Mouse (Mus musculus) kidney, adult 8-10 months (tissue): ENCODE measurements around the gene Naip2.
A peak's percentile ranks its signal among the peaks of the same experiment; 100 is the strongest.
"Not testable (repeated sequence)": the region's sequence is repeated elsewhere in the genome, so short reads cannot be mapped to it uniquely, and the experiment has no call there.

Experiments used
- DNase-seq, 2 experiments: peaks; one replicate each; pipeline ENCODE4 v3.0.0; 2022

Naip2 gene

DNA sequence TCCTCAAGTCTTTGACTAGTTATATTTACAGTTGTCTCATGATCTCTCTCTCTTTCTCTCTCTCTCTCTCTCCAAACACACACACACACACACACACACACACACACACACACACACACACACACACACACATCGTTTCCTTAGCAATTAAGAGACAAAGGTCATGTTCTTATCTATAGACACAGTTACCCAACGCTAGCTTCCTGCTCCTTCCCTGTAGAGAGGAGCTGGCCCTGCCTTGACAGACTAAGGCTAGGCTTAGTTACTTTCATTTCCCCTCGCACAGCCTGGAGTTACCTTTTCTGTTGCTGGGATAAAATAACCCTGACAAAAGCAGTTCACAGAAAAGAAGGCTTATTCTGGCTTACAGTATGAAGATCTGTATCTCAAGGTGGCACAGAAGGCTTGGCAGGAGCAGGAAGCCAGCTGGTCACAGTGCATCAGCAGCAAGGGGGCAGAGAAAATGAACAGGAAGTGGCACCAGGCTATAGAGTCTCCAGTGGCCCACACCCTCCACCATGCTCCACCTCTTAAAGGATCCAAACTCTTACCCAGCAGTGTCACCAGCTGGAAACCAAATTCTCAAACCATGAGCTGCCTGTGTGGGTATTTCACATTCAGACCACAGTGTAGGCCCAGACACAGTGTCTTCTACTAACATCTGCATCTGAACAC is at the start of gene Naip2:
Gene Naip2, minus strand, starts transcription at position 434 of the 675 bp plus-strand sequence.
- DNase-seq, result not testable (repeated sequence)

DNA sequence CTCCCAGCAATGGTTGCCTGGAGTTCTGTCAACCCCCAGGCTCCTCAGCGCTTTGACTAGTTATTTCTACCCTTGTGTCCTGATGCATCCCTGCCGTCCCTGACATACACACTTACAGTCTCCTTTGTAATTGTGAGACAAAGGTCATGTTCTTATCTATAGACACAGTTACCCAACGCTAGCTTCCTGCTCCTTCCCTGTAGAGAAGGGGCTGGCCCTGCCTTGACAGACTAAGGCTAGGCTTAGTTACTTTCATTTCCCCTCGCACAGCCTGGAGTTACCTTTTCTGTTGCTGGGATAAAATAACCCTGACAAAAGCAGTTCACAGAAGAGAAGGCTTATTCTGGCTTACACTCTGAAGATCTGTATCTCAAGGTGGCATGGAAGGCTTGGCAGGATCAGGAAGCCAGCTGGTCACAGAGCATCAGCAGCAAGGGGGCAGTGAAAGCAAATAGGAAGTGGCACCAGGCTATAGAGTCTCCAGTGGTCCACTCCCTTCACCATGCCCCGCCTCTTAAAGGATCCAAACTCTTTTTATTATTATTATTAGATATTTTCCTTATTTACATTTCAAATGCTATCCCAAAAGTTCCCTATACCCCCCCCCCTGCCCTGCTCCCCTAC is 45.1 kb upstream of the Naip2 start:
- not testable (repeated sequence) for DNase-seq

DNA sequence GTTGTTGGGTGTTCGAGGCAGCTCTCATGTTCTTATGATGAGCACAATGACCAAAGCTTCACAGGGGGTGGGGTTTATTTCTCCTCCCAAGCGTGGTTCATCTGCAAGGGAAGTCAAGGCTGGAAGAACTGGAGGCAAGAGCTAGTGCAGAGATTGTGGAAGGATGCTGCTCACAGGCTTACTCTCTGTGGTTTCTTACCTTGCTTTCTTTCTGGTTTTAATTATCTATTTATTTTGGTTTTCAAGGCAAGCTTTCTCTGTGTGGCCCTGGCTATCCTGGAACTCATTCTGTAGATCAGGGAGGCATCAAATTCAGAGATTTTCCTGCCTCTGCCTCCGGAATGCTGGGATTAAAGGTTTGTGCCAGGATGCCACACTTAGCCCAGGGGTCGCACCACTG is 44.3 kb upstream of the Naip2 start, which contains the start of gene Naip5:
Gene Naip5, minus strand, starts transcription at position 101 of the 400 bp plus-strand sequence.
- not testable (repeated sequence) for DNase-seq

DNA sequence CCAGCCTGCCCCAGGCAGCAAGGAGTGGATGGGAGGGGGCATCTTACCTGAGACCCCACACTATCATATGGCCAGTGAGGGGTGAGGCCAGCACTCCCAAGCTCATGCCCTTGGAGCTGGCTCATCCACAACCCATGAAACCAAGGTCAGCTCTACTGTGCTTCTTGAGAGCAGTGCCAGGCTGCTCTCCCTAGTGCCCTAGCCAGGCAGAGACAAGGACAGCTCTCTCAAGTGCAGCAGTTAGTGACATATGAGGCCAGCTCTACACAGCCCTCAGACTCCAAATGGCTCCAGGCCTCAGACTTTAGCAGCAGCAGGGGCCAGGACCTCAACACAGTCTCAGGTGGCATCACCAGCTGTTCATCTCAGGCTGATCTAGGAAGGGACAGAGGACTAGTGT is 41.8 kb upstream of the Naip2 start:
- no peak for DNase-seq

- not testable (repeated sequence) for DNase-seq
Measured at GRCm38 (mm10) chr13:100213683-100214082, 11.8 kb upstream of the Naip2 start.

DNA sequence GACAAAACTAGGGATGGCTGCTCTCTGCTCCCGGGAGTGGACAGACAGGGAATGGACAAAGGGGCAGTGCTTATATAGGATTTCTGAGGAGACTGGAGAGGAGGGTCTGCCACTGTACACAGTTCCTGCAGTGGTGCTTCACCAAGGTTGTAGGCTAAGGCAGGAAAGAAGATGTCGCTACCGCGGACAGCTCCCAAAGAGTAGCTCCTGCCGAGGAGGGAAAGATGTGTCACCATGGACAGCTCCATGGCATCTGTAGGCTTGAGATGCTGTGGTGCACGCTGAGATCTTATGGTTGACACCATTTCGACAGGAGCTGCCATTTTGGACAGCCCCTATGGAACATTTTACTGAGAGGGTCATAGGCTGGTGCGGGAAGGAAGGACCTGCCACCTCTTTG is 8.6 kb upstream of the Naip2 start:
- peak; percentile 5 to 47 for DNase-seq

- no peak for DNase-seq
Measured at GRCm38 (mm10) chr13:100203319-100203718, 1.4 kb upstream of the Naip2 start.

- no peak for DNase-seq
Measured at GRCm38 (mm10) chr13:100200778-100201177, 1.1 kb downstream of the Naip2 start.

- DNase-seq, result no peak
Measured at GRCm38 (mm10) chr13:100195421-100195820, 6.5 kb downstream of the Naip2 start.

DNA sequence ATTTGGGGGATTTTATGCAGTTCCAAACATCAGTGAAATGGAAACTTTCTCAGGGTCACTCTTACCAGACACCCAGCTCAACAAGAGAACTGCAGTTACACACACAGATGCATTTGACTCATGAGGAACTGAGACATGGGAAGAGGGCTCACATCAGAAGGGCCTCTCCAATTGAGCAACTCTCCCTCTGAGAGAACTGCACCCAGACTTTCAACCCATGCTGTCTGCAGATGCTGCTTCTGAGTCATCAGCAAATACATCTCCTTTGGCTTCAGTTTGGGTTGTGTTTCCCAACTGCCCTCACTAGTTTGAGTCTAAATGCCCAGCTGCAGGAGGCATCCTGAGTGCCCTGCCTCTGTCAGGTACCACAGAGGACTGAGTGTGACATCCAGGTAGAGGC is 18.8 kb downstream of the Naip2 start:
- DNase-seq, result not testable (repeated sequence)

GRCm38 (mm10) chr13:100174360-100174759 is 27.5 kb downstream of the Naip2 start:
- not testable (repeated sequence) for DNase-seq

- not testable (repeated sequence) for DNase-seq
Measured at GRCm38 (mm10) chr13:100166378-100166777, 35.5 kb downstream of the Naip2 start.

- not testable (repeated sequence) for DNase-seq
Measured at GRCm38 (mm10) chr13:100162467-100162866, 39.4 kb downstream of the Naip2 start.

DNA sequence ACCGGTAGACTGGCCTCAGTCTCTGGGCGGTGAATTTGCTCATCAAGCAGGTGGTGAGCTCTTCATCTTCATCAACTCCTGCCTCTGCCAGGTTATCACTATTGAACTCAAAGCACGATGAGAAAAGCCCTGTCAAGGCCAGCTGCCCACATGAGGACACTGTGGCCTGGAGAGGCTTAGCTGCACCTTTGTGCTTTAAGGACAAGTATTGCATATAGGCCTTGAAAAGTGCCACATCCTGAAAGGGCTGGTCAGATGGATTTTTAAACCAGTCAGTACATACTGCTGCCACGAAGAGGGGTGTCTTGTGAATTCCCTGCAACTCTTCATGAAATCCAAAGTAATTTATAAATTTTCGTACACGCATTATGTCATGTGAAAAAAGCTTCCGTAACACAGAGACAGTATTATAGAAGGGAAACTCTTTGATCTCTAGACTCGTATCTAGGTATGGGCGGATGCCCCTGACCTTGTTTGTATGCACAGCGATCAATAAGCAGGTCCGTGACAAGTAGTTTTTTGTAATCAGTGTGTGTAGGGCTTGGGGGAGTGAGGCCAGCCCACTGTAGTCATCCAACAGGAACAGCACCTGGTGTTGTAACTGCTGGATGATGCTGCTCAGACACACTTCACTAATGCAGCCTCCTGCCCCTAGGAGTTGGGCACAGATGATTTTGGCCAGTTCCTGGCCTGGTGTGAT is 40.6 kb downstream of the Naip2 start:
- DNase-seq, result not testable (repeated sequence)

- DNase-seq, result no peak
Measured at GRCm38 (mm10) chr13:100156624-100157023, 45.3 kb downstream of the Naip2 start.

DNA sequence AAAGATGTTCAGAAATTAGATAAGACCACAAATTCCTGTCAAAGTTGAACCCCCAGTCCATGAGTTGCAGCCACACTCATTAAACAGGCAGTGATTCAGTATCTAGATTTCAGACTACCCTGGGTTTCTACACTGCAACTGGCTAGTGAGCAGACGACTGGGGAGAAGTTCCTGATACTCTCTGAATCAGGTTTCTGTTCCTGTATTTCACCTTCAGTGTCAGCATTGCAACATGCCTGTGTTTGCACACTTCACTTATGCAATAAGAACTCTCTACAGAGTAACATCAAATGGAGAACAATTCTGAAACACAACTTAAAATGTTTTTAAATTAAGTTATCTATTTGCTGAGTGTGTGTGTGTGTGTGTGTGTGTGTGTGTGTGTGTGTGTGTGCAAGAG is 49.2 kb downstream of the Naip2 start:
- DNase-seq, result no peak

- no peak for DNase-seq
Measured at GRCm38 (mm10) chr13:100141646-100142314, 60.1 kb downstream of the Naip2 start.

GRCm38 (mm10) chr13:100125258-100125643 is 76.6 kb downstream of the Naip2 start:
- DNase-seq, result no peak

GRCm38 (mm10) chr13:100124423-100125257 is 77.3 kb downstream of the Naip2 start, which contains the start of gene Smn1:
TSS of gene Smn1 (plus strand) at chr13:100124852.
- peak; percentile 94 to 97 for DNase-seq

GRCm38 (mm10) chr13:100123970-100124369 is 77.9 kb downstream of the Naip2 start:
- DNase-seq, result no peak

DNA sequence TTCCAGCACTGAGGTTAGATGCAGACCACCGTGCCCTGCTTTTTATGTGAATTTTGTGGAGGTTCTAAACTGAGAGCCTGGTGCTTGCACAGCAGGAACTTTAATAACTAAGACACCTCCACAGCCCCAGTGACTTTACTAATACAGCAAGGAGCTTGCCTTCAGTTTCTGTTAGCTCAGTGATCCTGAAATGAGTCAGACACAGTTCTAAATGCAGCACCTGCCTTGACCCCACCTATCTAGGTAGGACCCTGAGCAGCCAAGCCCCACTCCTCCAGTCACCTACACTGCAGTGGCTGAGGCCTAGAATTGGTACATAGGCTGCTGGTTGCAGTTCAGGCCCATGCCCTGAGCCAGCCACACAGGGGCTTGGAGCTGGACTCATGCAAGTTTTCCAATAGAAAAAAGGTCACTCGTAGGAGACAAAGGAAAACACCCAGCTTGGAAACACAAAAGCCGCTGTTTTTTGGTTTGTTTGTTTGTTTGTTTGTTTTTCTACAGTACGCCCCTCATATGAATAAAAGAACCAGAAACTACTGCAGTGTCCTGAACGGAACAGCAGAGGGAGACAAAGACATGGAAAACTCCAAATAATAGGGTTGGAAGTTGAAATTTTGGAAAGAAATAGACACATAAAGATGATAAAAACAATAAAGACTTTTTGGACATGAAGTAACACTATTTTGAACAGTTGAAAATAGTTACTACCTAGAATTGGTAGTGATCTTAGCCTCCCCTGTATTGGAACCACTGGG is 89.5 kb downstream of the Naip2 start:
- no peak for DNase-seq
